Mouse (Mus musculus) liver, embryonic 11.5 days (tissue): ENCODE data around the gene Rhot2. TPM values are rescaled to one million over a fixed set of nuclear protein-coding genes. Genes with fewer than 3 reads are reported as not detected.

ENCODE experiments used
- ATAC-seq: fragments of 200-750 bp; cut with Nextera tagmentation; replicated peaks from 2 replicates; pipeline ENCODE4 v1.8.0; 2017; ENCODE audit warnings: moderate number of reproducible peaks, mild to moderate bottlenecking, moderate TSS enrichment, moderate library complexity; ENCODE audit not compliant: low FRiP score
- DNase-seq: peaks from one replicate; pipeline ENCODE4 v3.0.0-alpha.2; 2017; ENCODE audit warnings: low spot score
- H3K27ac ChIP-seq: fragments of 300-500 bp; sonication (generic); 2 replicates; pipeline ENCODE4 v1.5.1; 2014; ENCODE audit warnings: mild to moderate bottlenecking, low read depth, low read length, control low read depth
- H3K27me3 ChIP-seq: fragments of 300-500 bp; sonication (generic); replicated peaks from 2 replicates; pipeline ENCODE4 v1.6.1; 2014; ENCODE audit warnings: low read length, mixed read lengths; ENCODE audit not compliant: control insufficient read depth, insufficient read depth
- H3K36me3 ChIP-seq: fragments of 300-500 bp; sonication (generic); 2 replicates; pipeline ENCODE4 v1.6.1; 2014; ENCODE audit warnings: mild to moderate bottlenecking, low read length, moderate library complexity, mixed read lengths; ENCODE audit not compliant: control insufficient read depth, insufficient read depth
- H3K4me1 ChIP-seq: fragments of 300-500 bp; sonication (generic); replicated peaks from 2 replicates; pipeline ENCODE4 v1.6.1; 2014; ENCODE audit warnings: low read length, mixed read lengths; ENCODE audit not compliant: control insufficient read depth, insufficient read depth
- H3K4me2 ChIP-seq: fragments of 300-500 bp; sonication (generic); 2 replicates; pipeline ENCODE4 v1.6.1; 2014; ENCODE audit warnings: mild to moderate bottlenecking, control low read depth, moderate library complexity
- H3K4me3 ChIP-seq: fragments of 300-500 bp; sonication (generic); 2 replicates; pipeline ENCODE4 v1.5.1; 2014; ENCODE audit warnings: low read depth, low read length, control low read depth
- H3K9ac ChIP-seq: fragments of 300-500 bp; sonication (generic); 2 replicates; pipeline ENCODE4 v1.6.1; 2014; ENCODE audit warnings: low read depth, low read length, control low read depth
- H3K9me3 ChIP-seq: fragments of 300-500 bp; sonication (generic); 2 replicates; pipeline ENCODE4 v1.6.1; 2016; ENCODE audit warnings: low read length, inconsistent platforms, mixed read lengths; ENCODE audit not compliant: control insufficient read depth
- WGBS: fragments of 180-500 bp; shearing (Covaris S2); extraction: QIAGEN DNeasy Blood & Tissue Kit; methylation state at CpG from one replicate; pipeline ENCODE4 v1.1.7; 2014; 5-methylcytosine and 5-hydroxymethylcytosine counted together
- polyA plus RNA-seq: library from polyadenylated mRNA; unstranded; fragments of >200 nt; fragmentation: Nextera tagmentation; extraction: Ambion mirVana; gene quantifications from 2 replicates; pipeline ENCODE4 v1.2.1, GENCODE M21; 2014

Gene Rhot2
- polyA plus RNA-seq, 1 experiment from 2014 or later = 12.8 TPM

GRCm38 (mm10) chr17:25869498-25869897 is 24.8 kb upstream of the Rhot2 start:
- H3K36me3 ChIP-seq = peaks cover 4% of the 10 kb centered on the region; the same call in 1 of the 2 replicates
- peaks cover 20% of the 10 kb centered on the region for H3K4me1 ChIP-seq
- no peak overlapping the region for H3K9ac ChIP-seq
- WGBS = 85% methylated on average over 8 of the region's 8 CpGs
- no peak for DNase-seq
- ATAC-seq = no peak
- no peak overlapping the region; the same call in 1 of the 2 replicates for H3K4me2 ChIP-seq
- no peaks in the 10 kb centered on the region for H3K9me3 ChIP-seq
- H3K27me3 ChIP-seq = no peaks in the 10 kb centered on the region
- H3K4me3 ChIP-seq = no peak overlapping the region
- H3K27ac ChIP-seq = no peak overlapping the region

DNA sequence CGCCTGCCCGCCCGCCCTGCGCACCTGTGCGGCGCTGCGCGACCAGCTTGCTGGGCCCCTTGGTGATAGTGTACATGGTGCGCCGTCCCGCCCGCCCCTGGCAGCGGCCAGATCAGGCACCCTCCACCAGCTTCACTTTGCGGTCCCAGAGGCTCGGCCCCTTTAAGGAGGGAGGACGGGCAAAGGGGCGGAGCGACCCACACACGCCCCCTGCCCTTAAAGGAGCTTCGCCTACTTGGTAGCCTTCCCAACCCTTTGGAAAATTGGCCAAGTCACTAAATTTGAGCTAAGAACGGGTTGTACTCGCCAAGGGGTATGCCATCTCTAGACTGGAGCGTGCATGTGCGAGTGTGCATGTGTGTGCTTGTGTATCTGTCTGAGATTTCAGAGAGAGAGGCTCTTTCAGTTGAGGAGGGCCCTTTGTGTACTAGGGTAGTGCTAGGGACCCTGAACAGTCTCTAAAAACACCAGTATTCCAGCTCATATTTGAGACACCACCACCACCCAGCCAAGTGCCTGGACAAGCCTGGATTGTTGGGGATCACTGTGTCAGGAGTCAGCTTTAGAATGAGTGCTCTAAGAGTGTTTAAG is 24.0 kb upstream of the Rhot2 start, which contains the start of gene Mcrip2:
Gene Mcrip2 (minus strand): TSS at position 164 of the 591 bp plus-strand sequence.
- Histone ChIP-seq H3K9ac (peak within 1 kb of the TSS; percentile 82), H3K4me2 (peak within 1 kb of the TSS; percentile 93), H3K27ac (peak within 1 kb of the TSS; percentile 70), H3K9me3 (no peaks in the 10 kb centered on the region), H3K4me3 (peak within 1 kb of the TSS; percentile 86), H3K36me3 (peaks cover 7% of the 10 kb centered on the region; the same call in 1 of the 2 replicates), H3K4me1 (peaks cover 14% of the 10 kb centered on the region), H3K27me3 (no peaks in the 10 kb centered on the region)
- DNase-seq (peak; percentile 84), ATAC-seq (peak; percentile 83)
- under 1% methylated on average over 24 of the region's 24 CpGs for WGBS

- WGBS = under 1% methylated on average over 42 of the region's 42 CpGs
- Histone ChIP-seq H3K4me2 (peak overlapping the region; percentile 93), H3K4me3 (peak overlapping the region; percentile 86), H3K4me1 (peaks cover 14% of the 10 kb centered on the region), H3K27me3 (no peaks in the 10 kb centered on the region), H3K36me3 (peaks cover 8% of the 10 kb centered on the region; the same call in 1 of the 2 replicates), H3K9ac (peak overlapping the region; percentile 82), H3K27ac (peak overlapping the region; percentile 70), H3K9me3 (no peaks in the 10 kb centered on the region)
- DNase-seq (peak; percentile 73), ATAC-seq (peak; percentile 68)
Observed at GRCm38 (mm10) chr17:25867836-25868600, 23.4 kb upstream of the Rhot2 start.

DNA sequence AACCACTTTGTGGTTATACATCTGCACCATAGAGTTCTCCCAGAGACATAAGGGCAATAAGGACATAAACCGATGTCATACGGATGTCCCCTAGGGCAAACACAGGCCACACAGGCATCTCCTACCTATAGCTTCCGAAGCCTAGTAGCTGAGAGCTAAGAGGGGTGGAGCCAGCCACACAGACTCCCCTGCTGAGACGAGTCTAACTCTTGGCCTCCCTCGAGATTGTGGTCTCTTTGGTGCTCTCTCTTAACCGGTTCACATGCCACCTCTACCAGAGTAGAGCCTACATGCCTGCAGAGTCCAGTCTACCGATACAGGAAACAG is 22.8 kb upstream of the Rhot2 start:
- Histone ChIP-seq H3K27ac (peak overlapping the region; percentile 70), H3K4me2 (peak overlapping the region; percentile 93), H3K27me3 (no peaks in the 10 kb centered on the region), H3K4me3 (peak overlapping the region; percentile 86), H3K36me3 (peaks cover 9% of the 10 kb centered on the region; the same call in 1 of the 2 replicates), H3K9ac (peak overlapping the region; percentile 82), H3K9me3 (no peaks in the 10 kb centered on the region), H3K4me1 (peaks cover 15% of the 10 kb centered on the region)
- no peak for DNase-seq
- ATAC-seq = peak; percentile 64
- WGBS = 10% methylated on average over 7 of the region's 7 CpGs

- WGBS = 95% methylated on average over 3 of the region's 3 CpGs
- H3K9me3 ChIP-seq = no peaks in the 10 kb centered on the region
Observed at GRCm38 (mm10) chr17:25866172-25866571, 21.5 kb upstream of the Rhot2 start.

GRCm38 (mm10) chr17:25865288-25865687 is 20.6 kb upstream of the Rhot2 start:
- Histone ChIP-seq H3K4me3 (no peak overlapping the region; the same call in 1 of the 2 replicates), H3K27me3 (no peaks in the 10 kb centered on the region), H3K9me3 (no peaks in the 10 kb centered on the region), H3K9ac (no peak overlapping the region), H3K27ac (no peak overlapping the region), H3K36me3 (peaks cover 9% of the 10 kb centered on the region; the same call in 1 of the 2 replicates), H3K4me1 (peaks cover 30% of the 10 kb centered on the region), H3K4me2 (no peak overlapping the region)
- ATAC-seq = no peak
- WGBS = 90% methylated on average over 11 of the region's 11 CpGs
- no peak for DNase-seq

More at GRCm38 (mm10) chr17:25866172-25866571, 21.5 kb upstream of the Rhot2 start:
- Histone ChIP-seq H3K4me3 (no peak overlapping the region; the same call in 1 of the 2 replicates), H3K9ac (no peak overlapping the region), H3K27ac (no peak overlapping the region), H3K36me3 (peaks cover 9% of the 10 kb centered on the region; the same call in 1 of the 2 replicates), H3K4me1 (peaks cover 24% of the 10 kb centered on the region), H3K27me3 (no peaks in the 10 kb centered on the region), H3K4me2 (peak overlapping the region; percentile 9; the same call in 1 of the 2 replicates)
- DNase-seq (no peak), ATAC-seq (no peak)

- Histone ChIP-seq H3K9ac (no peak overlapping the region), H3K4me2 (no peak overlapping the region), H3K36me3 (peaks cover 9% of the 10 kb centered on the region; the same call in 1 of the 2 replicates), H3K4me3 (no peak overlapping the region), H3K27ac (no peak overlapping the region), H3K9me3 (no peaks in the 10 kb centered on the region), H3K4me1 (peaks cover 32% of the 10 kb centered on the region), H3K27me3 (no peaks in the 10 kb centered on the region)
- ATAC-seq = no peak
- WGBS = 92% methylated on average over 14 of the region's 14 CpGs
- DNase-seq = no peak
Observed at GRCm38 (mm10) chr17:25864311-25864710, 19.7 kb upstream of the Rhot2 start.

DNA sequence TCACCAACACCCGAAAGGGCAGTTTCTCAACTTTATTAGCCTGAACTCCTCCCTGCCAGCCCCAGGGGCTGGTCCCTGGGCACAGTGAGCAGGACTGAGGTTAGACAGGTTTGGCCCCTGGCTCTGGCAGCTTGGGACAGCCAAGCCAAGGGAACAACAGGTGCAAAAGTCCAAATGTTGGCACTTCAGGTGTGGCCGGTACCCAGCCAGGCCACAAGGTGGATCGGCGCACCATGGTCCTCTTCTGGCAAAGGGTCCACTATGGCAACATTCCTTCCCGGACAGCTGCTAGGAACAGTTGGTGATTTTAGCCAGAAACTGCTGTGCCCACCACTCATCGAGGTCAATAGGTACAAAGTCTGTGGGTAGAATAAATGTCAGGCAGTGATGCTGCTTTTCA is 19.0 kb upstream of the Rhot2 start:
- Histone ChIP-seq H3K9me3 (no peaks in the 10 kb centered on the region), H3K36me3 (peaks cover 9% of the 10 kb centered on the region; the same call in 1 of the 2 replicates), H3K4me3 (no peak overlapping the region), H3K4me2 (no peak overlapping the region), H3K27me3 (no peaks in the 10 kb centered on the region), H3K9ac (no peak overlapping the region), H3K4me1 (peaks cover 27% of the 10 kb centered on the region), H3K27ac (no peak overlapping the region)
- WGBS = 90% methylated on average over 6 of the region's 6 CpGs
- DNase-seq = no peak
- no peak for ATAC-seq
